In the genomic region with DNA sequence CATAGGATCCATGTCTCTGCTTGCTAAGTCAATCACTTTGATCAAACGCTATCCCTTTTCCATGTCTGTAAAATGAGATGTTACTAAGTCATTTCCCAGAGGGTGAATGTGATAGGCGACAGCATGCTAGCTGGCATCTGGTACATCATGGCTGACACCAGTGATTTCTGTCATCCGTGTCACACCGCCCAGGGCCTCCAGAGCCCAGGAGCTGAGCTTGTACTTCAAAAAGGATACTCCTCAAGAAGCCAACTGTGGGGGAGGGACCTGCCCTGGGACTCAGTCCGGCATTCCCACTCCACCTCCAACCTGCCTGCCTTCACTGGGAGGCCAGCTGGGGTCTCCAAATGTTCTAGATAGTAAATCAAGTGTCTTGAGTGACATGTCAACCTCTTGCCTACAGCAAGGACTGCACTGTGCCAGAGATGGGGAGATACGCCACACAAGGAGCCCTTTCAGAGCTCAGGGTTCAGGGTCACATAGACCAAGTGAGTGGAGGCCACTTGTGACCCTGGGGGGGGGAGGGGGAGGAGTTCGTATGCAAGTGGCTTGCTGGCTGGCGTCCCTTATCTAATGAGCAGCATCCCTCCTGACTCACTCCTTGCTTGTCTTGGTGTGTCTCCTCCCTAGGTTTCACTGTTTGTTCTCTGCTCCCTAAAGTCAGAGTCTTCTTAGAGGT, we compare ENCODE assay signal across 8 mouse cellular contexts. TPM values are rescaled to one million over a fixed set of nuclear protein-coding genes. Genes with fewer than 3 reads are reported as not detected.
A peak's percentile ranks its signal among the peaks of the same experiment; 100 is the strongest.
DNase-seq lines count a peak whose midpoint lies in the region; ATAC-seq and TF ChIP-seq lines count a peak whose summit lies in the region.

No protein-coding gene starts in this region.

- H3K4me2 ChIP-seq in forebrain, embryonic 15.5 days (replicated peaks), result peak overlapping the region; percentile 84

- no peak overlapping the region for H3K9ac ChIP-seq in MEL (ENCODE audit: control insufficient read depth, low read depth, low read length, poor library complexity, severe bottlenecking)
- peak overlapping the region; percentile 70 for H3K9ac ChIP-seq in forebrain, embryonic 15.5 days (replicated peaks)

- peaks cover 10 to 31% of the 10 kb centered on the region in 2 experiments for H3K4me1 ChIP-seq in MEL (ENCODE audit: control insufficient read depth in 1 of 2, insufficient read depth in 2 of 2, low read length in 2 of 2)
- H3K4me1 ChIP-seq in forebrain, embryonic 15.5 days, result peaks cover 58% of the 10 kb centered on the region

- no peak for TF ChIP-seq CTCF in MEL (IDR thresholded peaks at IDR 0.05 in 2 of 3, conservative IDR thresholded peaks at IDR 0.05 in 1 of 3; ENCODE audit: control insufficient read depth in 1 of 3, insufficient read depth in 1 of 3, low read depth in 2 of 3, low read length in 3 of 3, poor library complexity in 1 of 3, severe bottlenecking in 1 of 3)

- peak; percentile 25 for DNase-seq in cerebellum, adult 11-12 months
- peak; percentile 74 for DNase-seq in MEL (ENCODE audit: low read depth, low spot score)
- no peak for DNase-seq in gastrocnemius, adult 8-10 months (ENCODE audit: low spot score in 2 of 2)
- DNase-seq in ovary, postnatal 10 days (ENCODE audit: low spot score), result no peak
- no peak for DNase-seq in urinary bladder, postnatal 14 days (ENCODE audit: low spot score)

- peaks cover 0 to 24% of the 10 kb centered on the region in 2 experiments; a peak in 2 of 4 replicates for H3K36me3 ChIP-seq in MEL (ENCODE audit: control insufficient read depth in 1 of 2, insufficient read depth in 2 of 2, low read length in 2 of 2)
- no peaks in the 10 kb centered on the region for H3K36me3 ChIP-seq in forebrain, embryonic 15.5 days

- H3K9me3 ChIP-seq in MEL (replicated peaks; ENCODE audit: insufficient read depth, low read length), result no peaks in the 10 kb centered on the region
- no peaks in the 10 kb centered on the region for H3K9me3 ChIP-seq in forebrain, embryonic 15.5 days

- no peak for TF ChIP-seq POLR2A in MEL (IDR thresholded peaks at IDR 0.05; ENCODE audit: control insufficient read depth in 1 of 2, insufficient read depth in 1 of 2, low read depth in 1 of 2, low read length in 2 of 2, poor library complexity in 1 of 2)

- no peak for ATAC-seq in cerebellum, adult (ENCODE audit: insufficient number of reproducible peaks, low FRiP score, low TSS enrichment)
- no peak for ATAC-seq in forebrain, embryonic 15.5 days (replicated peaks)
- peak; percentile 21 for ATAC-seq in megakaryocyte-erythroid progenitor cell, adult 5-6 weeks (replicated peaks; ENCODE audit: low FRiP score, low TSS enrichment, poor library complexity, severe bottlenecking)

- H3K4me3 ChIP-seq in MEL (ENCODE audit: control insufficient read depth in 1 of 2, insufficient read depth in 1 of 2, low read depth in 2 of 2, low read length in 2 of 2), result peak overlapping the region; percentile 64 to 70; a peak in 1 of 4 replicates
- peak overlapping the region; percentile 60 for H3K4me3 ChIP-seq in forebrain, embryonic 15.5 days

- no peak for TF ChIP-seq RAD21 in MEL (IDR thresholded peaks at IDR 0.05; ENCODE audit: low read depth, low read length)

- H3K79me2 ChIP-seq in MEL (ENCODE audit: control insufficient read depth, insufficient read depth, low read length, poor library complexity), result no peaks in the 10 kb centered on the region; the same call in 1 of the 2 replicates

- no peak overlapping the region; the same call in 1 of the 2 replicates for H3K27ac ChIP-seq in MEL (ENCODE audit: control insufficient read depth, low read depth, low read length)
- peak overlapping the region; percentile 83; the same call in 1 of the 2 replicates for H3K27ac ChIP-seq in forebrain, embryonic 15.5 days (replicated peaks)

- H3K27me3 ChIP-seq in MEL (ENCODE audit: control insufficient read depth in 1 of 2, insufficient read depth in 2 of 2, low read length in 2 of 2), result no peaks in the 10 kb centered on the region
- H3K27me3 ChIP-seq in forebrain, embryonic 15.5 days, result no peaks in the 10 kb centered on the region

- TF ChIP-seq EP300 in MEL (IDR thresholded peaks at IDR 0.05; ENCODE audit: low read depth in 1 of 2, low read length in 2 of 2), result peak; percentile 26 to 46; a peak in 2 of 4 replicates

- WGBS in forebrain, embryonic 15.5 days, result 65% methylated on average over 8 of the region's 8 CpGs

TF ChIP-seq in MEL, 35 proteins besides CTCF, POLR2A, EP300 and RAD21:
- TF ChIP-seq MAZ (IDR thresholded peaks at IDR 0.05; ENCODE audit: low read depth, low read length) (no peak), MEF2A (IDR thresholded peaks at IDR 0.05; ENCODE audit: extremely low read depth, insufficient replicate concordance, low read depth, low read length, poor library complexity, severe bottlenecking) (no peak), GATA1 (IDR thresholded peaks at IDR 0.05; ENCODE audit: low read depth, low read length) (peak; percentile 69), TAL1 (IDR thresholded peaks at IDR 0.05; ENCODE audit: low read length) (peak; percentile 55), ETS1 (IDR thresholded peaks at IDR 0.05; ENCODE audit: low read depth, low read length) (peak; percentile 25; the same call in 1 of the 2 replicates)

RNA-seq across cellular contexts. Expression of a gene that starts 1.7 kb away (rescaled TPM):
- total RNA-seq in MEL (2012; rRNA removed), result 2.7 and 3.5 TPM in 2 replicates
- polyA plus RNA-seq in MEL (2012; ENCODE audit: insufficient read depth in 1 of 2, insufficient read length in 2 of 2, low read depth in 1 of 2, low replicate concordance in 2 of 2, missing spikeins in 1 of 2), result 10 to 100 TPM in 1 of 2 experiments, not detected in 1; 11.4 TPM
- 75.9 and 76.8 TPM in 2 replicates for polyA plus RNA-seq in forebrain, embryonic 15.5 days (2015; fragmentation: Nextera tagmentation; extraction: Ambion mirVana)
- total RNA-seq in megakaryocyte-erythroid progenitor cell, adult 5-6 weeks (2014; fragmentation: Nextera tagmentation), result 13.8 and 14.4 TPM in 2 replicates
- total RNA-seq in megakaryocyte-erythroid progenitor cell, adult 5-6 weeks (2017), result 5.2 and 8.7 TPM in 2 replicates
- 1 to 10 TPM; 5.4 to 6.8 (median 6.1) TPM for total RNA-seq in gastrocnemius, adult 8-10 months (2022)

RNA-seq across cellular contexts. Expression of a gene that starts 23.3 kb away (rescaled TPM):
- 110 and 127 TPM in 2 replicates for total RNA-seq in MEL (2012; rRNA removed)
- 100 to 1,000 TPM; 150 to 236 TPM for polyA plus RNA-seq in MEL (2012; ENCODE audit: insufficient read depth in 1 of 2, insufficient read length in 2 of 2, low read depth in 1 of 2, low replicate concordance in 2 of 2, missing spikeins in 1 of 2)
- 47.7 and 55.4 TPM in 2 replicates for polyA plus RNA-seq in forebrain, embryonic 15.5 days (2015; fragmentation: Nextera tagmentation; extraction: Ambion mirVana)
- total RNA-seq in megakaryocyte-erythroid progenitor cell, adult 5-6 weeks (2014; fragmentation: Nextera tagmentation), result 42.7 and 47.4 TPM in 2 replicates
- total RNA-seq in megakaryocyte-erythroid progenitor cell, adult 5-6 weeks (2017), result 43.9 and 73.8 TPM in 2 replicates
- total RNA-seq in gastrocnemius, adult 8-10 months (2022), result 10 to 100 TPM in 2 of 4 experiments, 1 to 10 TPM in 2; 6.3 to 16.2 (median 11.4) TPM

RNA-seq across cellular contexts. Expression of a gene that starts 23.4 kb away (rescaled TPM):
- 63.3 and 77.4 TPM in 2 replicates for total RNA-seq in MEL (2012; rRNA removed)
- polyA plus RNA-seq in MEL (2012; ENCODE audit: insufficient read depth in 1 of 2, insufficient read length in 2 of 2, low read depth in 1 of 2, low replicate concordance in 2 of 2, missing spikeins in 1 of 2), result 100 to 1,000 TPM in 1 of 2 experiments, 10 to 100 TPM in 1; 66.9 to 105 TPM
- 30.8 and 35.8 TPM in 2 replicates for polyA plus RNA-seq in forebrain, embryonic 15.5 days (2015; fragmentation: Nextera tagmentation; extraction: Ambion mirVana)
- total RNA-seq in megakaryocyte-erythroid progenitor cell, adult 5-6 weeks (2014; fragmentation: Nextera tagmentation), result 25.8 and 32.3 TPM in 2 replicates
- total RNA-seq in megakaryocyte-erythroid progenitor cell, adult 5-6 weeks (2017), result 35.5 and 41.8 TPM in 2 replicates
- 10 to 100 TPM; 16.6 to 20.2 (median 19.3) TPM for total RNA-seq in gastrocnemius, adult 8-10 months (2022)

RNA-seq across cellular contexts. Expression of a gene that starts 46.5 kb away (rescaled TPM):
- total RNA-seq in MEL (2012; rRNA removed), result 0.35 and 0.49 TPM in 2 replicates
- polyA plus RNA-seq in MEL (2012; ENCODE audit: insufficient read depth in 1 of 2, insufficient read length in 2 of 2, low read depth in 1 of 2, low replicate concordance in 2 of 2, missing spikeins in 1 of 2), result 1 to 10 TPM in 1 of 2 experiments, not detected in 1; 5.5 TPM
- polyA plus RNA-seq in forebrain, embryonic 15.5 days (2015; fragmentation: Nextera tagmentation; extraction: Ambion mirVana), result 0.05 and 0.09 TPM in 2 replicates
- total RNA-seq in megakaryocyte-erythroid progenitor cell, adult 5-6 weeks (2014; fragmentation: Nextera tagmentation), result 0.89 TPM in 1 of 2 replicates, not detected in the other
- not detected in 2 replicates for total RNA-seq in megakaryocyte-erythroid progenitor cell, adult 5-6 weeks (2017)
- under 1 TPM; 0.10 to 0.40 (median 0.21) TPM for total RNA-seq in gastrocnemius, adult 8-10 months (2022)

Comparison
In these comparisons a context has a peak if more than half of its experiments do, and no peak if none do; other contexts are left out.
1. DNase-seq: peak in cerebellum, adult 11-12 months (single experiment) and MEL (single experiment); none in gastrocnemius, adult 8-10 months (0 of 2), ovary, postnatal 10 days (single experiment) and urinary bladder, postnatal 14 days (single experiment).